Comparison of ENCODE assay signal across 8 mouse cellular contexts in the genomic region with DNA sequence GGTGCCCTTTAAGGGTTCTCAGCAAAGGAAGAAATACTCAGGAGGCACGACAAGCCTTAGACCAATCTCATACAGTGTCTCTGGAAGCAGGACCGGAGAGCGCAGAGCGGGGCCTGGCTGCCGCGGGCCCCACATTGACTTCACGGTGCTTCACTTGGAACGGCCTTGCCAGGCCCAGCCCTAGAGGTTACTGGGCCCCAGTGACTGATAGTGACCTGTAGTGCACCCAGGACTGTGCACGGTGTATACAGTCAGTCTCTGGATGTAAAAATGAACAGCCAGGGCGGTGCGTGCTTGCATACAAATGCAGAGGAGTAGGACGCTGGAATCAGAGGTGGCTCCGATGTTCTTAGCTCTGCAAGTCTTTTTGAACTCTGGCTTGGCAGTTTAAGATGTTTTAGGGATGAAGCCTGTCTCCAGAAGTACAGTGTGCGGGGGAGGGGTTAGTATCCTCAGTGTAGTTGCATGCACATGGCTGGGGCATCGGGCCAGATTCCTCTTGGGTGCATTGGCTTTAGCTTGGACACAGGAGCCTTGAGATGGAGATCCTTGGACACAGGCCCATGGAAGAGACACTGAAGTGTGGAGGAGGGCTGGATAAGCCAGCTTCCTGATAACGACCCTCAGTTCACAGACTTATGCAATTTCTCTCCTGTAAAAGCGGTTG. TPM values are rescaled to one million over a fixed set of nuclear protein-coding genes. Genes with fewer than 3 reads are reported as not detected.
DNase-seq lines count a peak whose midpoint lies in the region; ATAC-seq and TF ChIP-seq lines count a peak whose summit lies in the region.

No protein-coding gene starts in this region.

- peak; percentile 16; the same call in 1 of the 2 replicates for ATAC-seq in heart, postnatal 0 days (ENCODE audit: insufficient read depth, low read depth)
- peak; percentile 14; the same call in 1 of the 2 replicates for ATAC-seq in megakaryocyte progenitor cell, adult 5-6 weeks (replicated peaks; ENCODE audit: poor library complexity)

- peak overlapping the region; percentile 73 for H3K27ac ChIP-seq in embryonic facial prominence, embryonic 10.5 days (replicated peaks)
- no peak overlapping the region for H3K27ac ChIP-seq in heart, postnatal 0 days (ENCODE audit: low read depth)
- no peak overlapping the region for H3K27ac ChIP-seq in thymus, adult 2 months (ENCODE audit: control insufficient read depth, insufficient read depth, low read length)

- no peak for TF ChIP-seq POLR2A in thymus, adult 2 months (IDR thresholded peaks at IDR 0.05; ENCODE audit: control insufficient read depth, extremely low read depth, insufficient read depth, low read length, poor library complexity)

- no peak for TF ChIP-seq CTCF in heart, postnatal 0 days (IDR thresholded peaks at IDR 0.05; ENCODE audit: low read depth)
- no peak for TF ChIP-seq CTCF in thymus, adult 2 months (IDR thresholded peaks at IDR 0.05; ENCODE audit: borderline replicate concordance, control insufficient read depth, extremely low read depth, insufficient read depth, low read length, poor library complexity)

- no peaks in the 10 kb centered on the region for H3K36me3 ChIP-seq in embryonic facial prominence, embryonic 10.5 days (replicated peaks)
- no peaks in the 10 kb centered on the region for H3K36me3 ChIP-seq in heart, postnatal 0 days (replicated peaks; ENCODE audit: control insufficient read depth, insufficient read depth, low read length)
- H3K36me3 ChIP-seq in thymus, adult 2 months (ENCODE audit: control insufficient read depth, insufficient read depth, low read length), result no peaks in the 10 kb centered on the region

- peak overlapping the region; percentile 30; the same call in 1 of the 2 replicates for H3K4me2 ChIP-seq in heart, postnatal 0 days (ENCODE audit: low read depth, low read length)

- peaks cover 4% of the 10 kb centered on the region for H3K9me3 ChIP-seq in embryonic facial prominence, embryonic 10.5 days
- peaks cover 1% of the 10 kb centered on the region for H3K9me3 ChIP-seq in heart, postnatal 0 days (replicated peaks; ENCODE audit: control insufficient read depth, low read length)

- no peak for TF ChIP-seq EP300 in heart, postnatal 0 days (IDR thresholded peaks at IDR 0.05; ENCODE audit: low read depth)

- peaks cover 29% of the 10 kb centered on the region for H3K4me1 ChIP-seq in embryonic facial prominence, embryonic 10.5 days
- H3K4me1 ChIP-seq in heart, postnatal 0 days (ENCODE audit: control insufficient read depth, insufficient read depth), result no peaks in the 10 kb centered on the region
- H3K4me1 ChIP-seq in thymus, adult 2 months (replicated peaks; ENCODE audit: control insufficient read depth, insufficient read depth, low read length), result no peaks in the 10 kb centered on the region; the same call in 1 of the 2 replicates

- WGBS in embryonic facial prominence, embryonic 10.5 days, result 51% methylated on average over 17 of the region's 17 CpGs
- 57% methylated on average over 17 of the region's 17 CpGs for WGBS in heart, postnatal 0 days
- 68% methylated on average over 17 of the region's 17 CpGs for WGBS in thymus, adult 2 months

- peak; percentile 50 for DNase-seq in right cerebral cortex, postnatal 14 days
- no peak for DNase-seq in right cerebral cortex, postnatal 25 days
- peak; percentile 17 for DNase-seq in embryonic facial prominence, embryonic 10.5 days (ENCODE audit: low spot score)
- DNase-seq in heart, postnatal 0 days (ENCODE audit: low spot score), result no peak
- DNase-seq in kidney, postnatal 25 days, result peak; percentile 51 to 53
- no peak for DNase-seq in thymus, adult 2 months
- no peak for DNase-seq in layer of hippocampus, postnatal 14 days (ENCODE audit: low spot score in 2 of 2)

- peaks cover 9% of the 10 kb centered on the region; the same call in 1 of the 2 replicates for H3K27me3 ChIP-seq in embryonic facial prominence, embryonic 10.5 days (replicated peaks; ENCODE audit: low read depth, poor library complexity, severe bottlenecking)
- no peaks in the 10 kb centered on the region for H3K27me3 ChIP-seq in heart, postnatal 0 days (ENCODE audit: control insufficient read depth, insufficient read depth, low read length)
- no peaks in the 10 kb centered on the region for H3K27me3 ChIP-seq in thymus, adult 2 months (ENCODE audit: control insufficient read depth, insufficient read depth, low read length)

- H3K9ac ChIP-seq in heart, postnatal 0 days (replicated peaks; ENCODE audit: low read depth, low read length), result no peak overlapping the region

- peak overlapping the region; percentile 36; the same call in 1 of the 2 replicates for H3K4me3 ChIP-seq in embryonic facial prominence, embryonic 10.5 days
- no peak overlapping the region for H3K4me3 ChIP-seq in heart, postnatal 0 days (ENCODE audit: low read depth, low read length)
- no peak overlapping the region for H3K4me3 ChIP-seq in thymus, adult 2 months (ENCODE audit: control insufficient read depth, insufficient read depth, low read length)

RNA-seq across cellular contexts. Expression of gene Rpl14, which starts 31.1 kb away (rescaled TPM):
- polyA plus RNA-seq in embryonic facial prominence, embryonic 10.5 days (2016; fragmentation: Nextera tagmentation; extraction: Ambion mirVana), result 810 and 834 TPM in 2 replicates
- 146 and 156 TPM in 2 replicates for total RNA-seq in heart, postnatal 0 days (2014; rRNA removed; ENCODE audit: low replicate concordance)
- 355 and 400 TPM in 2 replicates for polyA plus RNA-seq in heart, postnatal 0 days (2015; fragmentation: Nextera tagmentation; extraction: Ambion mirVana)
- total RNA-seq in megakaryocyte progenitor cell, adult 5-6 weeks (2015), result 2,102 and 2,150 TPM in 2 replicates
- total RNA-seq in megakaryocyte progenitor cell, adult 5-6 weeks (2017), result 2,250 and 2,701 TPM in 2 replicates
- 585 and 677 TPM in 2 replicates for polyA plus RNA-seq in thymus, adult 2 months (2012; rRNA removed)
- 100 to 1,000 TPM; 266 to 268 TPM for total RNA-seq in layer of hippocampus, postnatal 14 days (2021)

Comparison
In these comparisons a context has a peak if more than half of its experiments do, and no peak if none do; other contexts are left out.
1. DNase-seq: peak in right cerebral cortex, postnatal 14 days (single experiment), embryonic facial prominence, embryonic 10.5 days (single experiment) and kidney, postnatal 25 days (2 of 2); none in right cerebral cortex, postnatal 25 days (single experiment), heart, postnatal 0 days (single experiment), thymus, adult 2 months (single experiment) and layer of hippocampus, postnatal 14 days (0 of 2).
2. RNA of gene Rpl14, which starts 31.1 kb away (total RNA-seq): 2,102 to 2,701 TPM in megakaryocyte progenitor cell, adult 5-6 weeks; 266 to 268 TPM in layer of hippocampus, postnatal 14 days and 146 to 156 TPM in heart, postnatal 0 days; every median in the first group is over 4 times any median in the second.